Mouse (Mus musculus) kidney, adult 2 months (tissue): ENCODE data around the gene Klhl36.

Experiments
- CTCF ChIP-seq: fragments of 200-500 bp; conservative IDR thresholded peaks from 2 replicates; pipeline ENCODE4 v1.5.1; 2011; ENCODE audit warnings: low read depth, mild to moderate bottlenecking, control low read depth, low read length, moderate library complexity, mixed read lengths; ENCODE audit not compliant: insufficient read depth, insufficient read length
- POLR2A ChIP-seq: fragments of 200-500 bp; IDR thresholded peaks from one replicate; pipeline ENCODE4 v1.6.1; 2011; ENCODE audit warnings: low read depth, low read length, control low read depth

DNA sequence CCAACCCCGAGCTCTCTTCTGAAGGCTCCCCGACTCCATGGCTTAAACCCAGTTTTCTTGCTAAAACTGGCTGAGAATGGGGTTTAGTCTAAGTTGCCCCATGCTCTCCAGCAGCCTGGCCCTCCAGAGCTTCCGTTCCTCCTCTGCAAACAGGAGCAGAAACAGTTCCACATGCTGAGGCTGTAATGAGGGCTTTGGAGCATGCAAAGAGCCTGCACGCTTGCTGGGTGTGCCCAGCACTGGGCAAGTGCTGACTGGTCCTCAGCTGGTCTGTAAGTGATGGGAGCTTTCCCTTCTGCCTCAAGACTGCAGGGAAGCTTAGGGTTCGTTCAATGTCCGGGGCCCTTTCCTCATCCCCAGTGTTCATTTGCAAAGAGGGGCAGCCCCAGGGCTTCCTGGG lies 45.8 kb upstream of the Klhl36 start:
- TF ChIP-seq CTCF (no peak), POLR2A (no peak)
